Mouse (Mus musculus) adrenal gland, postnatal 14 days (tissue): ENCODE data around the gene Cxcl16. TPM values are rescaled to one million over a fixed set of nuclear protein-coding genes. Genes with fewer than 3 reads are reported as not detected.
A peak's percentile ranks its signal among the peaks of the same experiment; 100 is the strongest.
"Not testable (repeated sequence)": the region's sequence is repeated elsewhere in the genome, so short reads cannot be mapped to it uniquely, and the experiment has no call there.

Experiments used
- DNase-seq: peaks from one replicate; pipeline ENCODE4 v3.0.0; 2021; ENCODE audit warnings: mixed read lengths
- total RNA-seq: library from RNA; stranded (reverse); gene quantifications from 2 replicates; pipeline ENCODE4 v1.2.3, GENCODE M21; 2021

Gene Cxcl16
- total RNA-seq, 1 experiment from 2014 or later, result 4.0 TPM

- DNase-seq, result no peak
Measured at GRCm38 (mm10) chr11:70453261-70454044, 6.3 kb downstream of the Cxcl16 start.

- DNase-seq, result peak; percentile 98
Measured at GRCm38 (mm10) chr11:70451797-70452498, 7.8 kb downstream of the Cxcl16 start, which contains the start of gene Med11. Gene Med11, plus strand, starts transcription at chr11:70451919.

GRCm38 (mm10) chr11:70450926-70451325, 8.9 kb downstream of the Cxcl16 start:
- DNase-seq, result no peak

- no peak for DNase-seq
Measured at GRCm38 (mm10) chr11:70447373-70447772, 12.4 kb downstream of the Cxcl16 start.

- no peak for DNase-seq
Measured at GRCm38 (mm10) chr11:70446756-70447155, 13.0 kb downstream of the Cxcl16 start.

GRCm38 (mm10) chr11:70444667-70445066, 15.1 kb downstream of the Cxcl16 start:
- DNase-seq, result no peak

GRCm38 (mm10) chr11:70443964-70444363, 15.8 kb downstream of the Cxcl16 start:
- no peak for DNase-seq

GRCm38 (mm10) chr11:70441882-70442281, 17.9 kb downstream of the Cxcl16 start:
- DNase-seq, result no peak

- DNase-seq, result no peak
Measured at GRCm38 (mm10) chr11:70440637-70441036, 19.1 kb downstream of the Cxcl16 start.

- DNase-seq, result peak; percentile 44
Measured at GRCm38 (mm10) chr11:70438728-70439374, 20.9 kb downstream of the Cxcl16 start.

GRCm38 (mm10) chr11:70437426-70437825, 22.4 kb downstream of the Cxcl16 start:
- DNase-seq, result no peak

GRCm38 (mm10) chr11:70435476-70435875, 24.3 kb downstream of the Cxcl16 start:
- no peak for DNase-seq

GRCm38 (mm10) chr11:70433951-70434350, 25.8 kb downstream of the Cxcl16 start:
- no peak for DNase-seq

GRCm38 (mm10) chr11:70433569-70433943, 26.2 kb downstream of the Cxcl16 start:
- DNase-seq, result no peak

- no peak for DNase-seq
Measured at GRCm38 (mm10) chr11:70432895-70433568, 26.8 kb downstream of the Cxcl16 start.

- DNase-seq, result peak; percentile 99
Measured at GRCm38 (mm10) chr11:70432048-70432894, 27.5 kb downstream of the Cxcl16 start, which contains the start of gene Arrb2. Gene Arrb2, plus strand, starts transcription at chr11:70432635.

- DNase-seq, result no peak
Measured at GRCm38 (mm10) chr11:70431574-70431973, 28.2 kb downstream of the Cxcl16 start.

GRCm38 (mm10) chr11:70426598-70426997, 33.2 kb downstream of the Cxcl16 start:
- DNase-seq, result not testable (repeated sequence)

- DNase-seq, result no peak
Measured at GRCm38 (mm10) chr11:70419486-70419885, 40.3 kb downstream of the Cxcl16 start.

- no peak for DNase-seq
Measured at GRCm38 (mm10) chr11:70418199-70418598, 41.6 kb downstream of the Cxcl16 start.

GRCm38 (mm10) chr11:70413961-70414360, 45.8 kb downstream of the Cxcl16 start:
- DNase-seq, result peak; percentile 86
